Mouse (Mus musculus) stomach, postnatal 0 days (tissue): ENCODE measurements at regions not wholly inside any gene's neighbourhood (a gene's known extent, or its start where the extent isn't known, plus 50 kb on each side); places are given as distances from the start of the nearest gene placed in this dataset.
A peak's percentile ranks its signal among the peaks of the same experiment; 100 is the strongest.

Experiments
- ATAC-seq: fragments of 200-750 bp; cut with Nextera tagmentation; 2 replicates; pipeline ENCODE4 v1.8.0; 2017; ENCODE audit not compliant: low FRiP score, low TSS enrichment
- DNase-seq: peaks from one replicate; pipeline ENCODE4 v3.0.0-alpha.2; 2016; ENCODE audit warnings: low spot score
- H3K27ac ChIP-seq: fragments of 300-500 bp; sonication (generic); replicated peaks from 2 replicates; pipeline ENCODE4 v1.5.1; 2014; ENCODE audit warnings: mild to moderate bottlenecking, control low read depth
- H3K27me3 ChIP-seq: fragments of 300-500 bp; sonication (generic); 2 replicates; pipeline ENCODE4 v1.6.1; 2014; ENCODE audit warnings: low read length; ENCODE audit not compliant: control insufficient read depth, insufficient read depth
- H3K36me3 ChIP-seq: fragments of 300-500 bp; sonication (generic); 2 replicates; pipeline ENCODE4 v1.6.1; 2014; ENCODE audit warnings: low read length, mixed read lengths; ENCODE audit not compliant: control insufficient read depth, insufficient read depth
- H3K4me1 ChIP-seq: fragments of 300-500 bp; sonication (generic); replicated peaks from 2 replicates; pipeline ENCODE4 v1.6.1; 2014; ENCODE audit warnings: antibody characterized with exemption; ENCODE audit not compliant: control insufficient read depth, insufficient read depth
- H3K4me2 ChIP-seq: fragments of 300-500 bp; sonication (generic); replicated peaks from 2 replicates; pipeline ENCODE4 v1.6.1; 2014; ENCODE audit warnings: low read depth, mild to moderate bottlenecking, control low read depth, moderate library complexity
- H3K4me3 ChIP-seq: fragments of 300-500 bp; sonication (generic); 2 replicates; pipeline ENCODE4 v1.5.1; 2014; ENCODE audit warnings: low read depth, low read length, control low read depth
- H3K9ac ChIP-seq: fragments of 300-500 bp; sonication (generic); 2 replicates; pipeline ENCODE4 v1.6.1; 2014; ENCODE audit warnings: mild to moderate bottlenecking, low read length, control low read depth, mixed read lengths
- H3K9me3 ChIP-seq: fragments of 300-500 bp; sonication (generic); 2 replicates; pipeline ENCODE4 v1.6.1; 2016; ENCODE audit warnings: low read length; ENCODE audit not compliant: control insufficient read depth
- CTCF ChIP-seq: IDR thresholded peaks from 2 replicates; pipeline ENCODE4 v1.5.1; 2016; ENCODE audit warnings: antibody characterized with exemption, low read depth, mild to moderate bottlenecking, moderate library complexity
- EP300 ChIP-seq: optimal IDR thresholded peaks from 2 replicates; pipeline ENCODE3; 2016; ENCODE audit warnings: antibody characterized with exemption
- whole genome bisulfite sequencing: fragments of 180-500 bp; shearing (Covaris S2); extraction: QIAGEN DNeasy Blood & Tissue Kit; methylation state at CpG from one replicate; pipeline ENCODE4 v1.1.7; 2014; 5-methylcytosine and 5-hydroxymethylcytosine counted together

GRCm38 (mm10) chr13:63719351-63720207 is 95.5 kb upstream of the Ercc6l2 start:
- peak; percentile 81; the same call in 1 of the 2 replicates for ATAC-seq
- Histone ChIP-seq H3K9ac (no peak overlapping the region), H3K36me3 (no peaks in the 10 kb centered on the region), H3K27ac (peak overlapping the region; percentile 63), H3K4me2 (no peak overlapping the region), H3K27me3 (no peaks in the 10 kb centered on the region), H3K4me1 (peaks cover 14% of the 10 kb centered on the region), H3K4me3 (no peak overlapping the region), H3K9me3 (no peaks in the 10 kb centered on the region)
- 16% methylated on average over 8 of the region's 8 CpGs for WGBS
- no peak for TF ChIP-seq EP300
- no peak for TF ChIP-seq CTCF
- DNase-seq = no peak

- no peaks in the 10 kb centered on the region for H3K27me3 ChIP-seq
- H3K9ac ChIP-seq = no peak overlapping the region
- peak overlapping the region; percentile 63 for H3K27ac ChIP-seq
- H3K4me1 ChIP-seq = peaks cover 17% of the 10 kb centered on the region
- no peak overlapping the region for H3K4me3 ChIP-seq
- ATAC-seq = no peak
- WGBS = 78% methylated on average over 3 of the region's 3 CpGs
- H3K9me3 ChIP-seq = no peaks in the 10 kb centered on the region
- no peak for TF ChIP-seq CTCF
- no peak for TF ChIP-seq EP300
- no peaks in the 10 kb centered on the region for H3K36me3 ChIP-seq
- H3K4me2 ChIP-seq = no peak overlapping the region
- no peak for DNase-seq
Measured at GRCm38 (mm10) chr13:63720610-63721009, 94.4 kb upstream of the Ercc6l2 start.

- 61% methylated on average over 5 of the region's 5 CpGs for WGBS
- Histone ChIP-seq H3K4me3 (no peak overlapping the region), H3K36me3 (no peaks in the 10 kb centered on the region), H3K4me1 (peaks cover 19% of the 10 kb centered on the region), H3K27ac (no peak overlapping the region), H3K4me2 (no peak overlapping the region), H3K9me3 (no peaks in the 10 kb centered on the region), H3K9ac (no peak overlapping the region), H3K27me3 (no peaks in the 10 kb centered on the region)
- DNase-seq (no peak), ATAC-seq (no peak)
- no peak for TF ChIP-seq EP300
- no peak for TF ChIP-seq CTCF
Measured at GRCm38 (mm10) chr13:63721011-63721625, 93.9 kb upstream of the Ercc6l2 start.

- Histone ChIP-seq H3K27me3 (no peaks in the 10 kb centered on the region), H3K4me2 (no peak overlapping the region), H3K4me1 (peaks cover 17% of the 10 kb centered on the region), H3K4me3 (no peak overlapping the region), H3K36me3 (no peaks in the 10 kb centered on the region), H3K27ac (no peak overlapping the region), H3K9me3 (no peaks in the 10 kb centered on the region), H3K9ac (no peak overlapping the region)
- 49% methylated on average over 2 of the region's 2 CpGs for WGBS
- DNase-seq (no peak), ATAC-seq (no peak)
- no peak for TF ChIP-seq EP300
Measured at GRCm38 (mm10) chr13:63724293-63724692, 90.7 kb upstream of the Ercc6l2 start.

- 66% methylated on average over 2 of the region's 2 CpGs for WGBS
- no peaks in the 10 kb centered on the region for H3K36me3 ChIP-seq
- no peak overlapping the region for H3K9ac ChIP-seq
- no peak overlapping the region for H3K4me3 ChIP-seq
- DNase-seq (no peak), ATAC-seq (0 out of 2 replicates have a peak, but pooled peaks have one; percentile 18)
- peak overlapping the region; percentile 56; the same call in 1 of the 2 replicates for H3K27ac ChIP-seq
- TF ChIP-seq CTCF = no peak
- no peak for TF ChIP-seq EP300
- no peaks in the 10 kb centered on the region for H3K27me3 ChIP-seq
- no peaks in the 10 kb centered on the region for H3K9me3 ChIP-seq
- H3K4me2 ChIP-seq = no peak overlapping the region
- H3K4me1 ChIP-seq = peaks cover 12% of the 10 kb centered on the region
Measured at GRCm38 (mm10) chr13:63724843-63725582, 90.0 kb upstream of the Ercc6l2 start.
